Mouse (Mus musculus) cortical plate, adult 2 months (tissue): ENCODE data around the gene Cd47. TPM values are rescaled to one million over a fixed set of nuclear protein-coding genes. Genes with fewer than 3 reads are reported as not detected.

Experiments
- H3K27ac ChIP-seq: fragments of 200-500 bp; 2 replicates; pipeline ENCODE4 v1.5.1; 2012; ENCODE audit warnings: low read length, control low read depth, inconsistent platforms; ENCODE audit not compliant: insufficient read depth
- H3K4me1 ChIP-seq: fragments of 200-500 bp; 2 replicates; pipeline ENCODE4 v1.6.1; 2011; ENCODE audit warnings: low read length; ENCODE audit not compliant: control insufficient read depth, insufficient read depth
- H3K4me3 ChIP-seq: fragments of 200-500 bp; 2 replicates; pipeline ENCODE4 v1.5.1; 2011; ENCODE audit warnings: mild to moderate bottlenecking, low read length, control low read depth; ENCODE audit not compliant: insufficient read depth
- CTCF ChIP-seq: fragments of 200-500 bp; IDR thresholded peaks from 2 replicates; pipeline ENCODE4 v1.5.1; 2011; ENCODE audit warnings: mild to moderate bottlenecking, control low read depth, low read length; ENCODE audit not compliant: insufficient read depth; ENCODE audit errors: extremely low read depth
- POLR2A ChIP-seq: fragments of 200-500 bp; IDR thresholded peaks from 2 replicates; pipeline ENCODE4 v1.6.1; 2011; ENCODE audit warnings: mild to moderate bottlenecking, low read length, control low read depth; ENCODE audit not compliant: insufficient read depth; ENCODE audit errors: extremely low read depth
- polyA plus RNA-seq: library from polyadenylated mRNA; depleted of rRNA; stranded (reverse); fragments of >200 nt; gene quantifications from 2 replicates; pipeline ENCODE4 v1.2.3, GENCODE M21; 2012

Cd47 gene
- polyA plus RNA-seq, 1 experiment = 112 TPM

DNA sequence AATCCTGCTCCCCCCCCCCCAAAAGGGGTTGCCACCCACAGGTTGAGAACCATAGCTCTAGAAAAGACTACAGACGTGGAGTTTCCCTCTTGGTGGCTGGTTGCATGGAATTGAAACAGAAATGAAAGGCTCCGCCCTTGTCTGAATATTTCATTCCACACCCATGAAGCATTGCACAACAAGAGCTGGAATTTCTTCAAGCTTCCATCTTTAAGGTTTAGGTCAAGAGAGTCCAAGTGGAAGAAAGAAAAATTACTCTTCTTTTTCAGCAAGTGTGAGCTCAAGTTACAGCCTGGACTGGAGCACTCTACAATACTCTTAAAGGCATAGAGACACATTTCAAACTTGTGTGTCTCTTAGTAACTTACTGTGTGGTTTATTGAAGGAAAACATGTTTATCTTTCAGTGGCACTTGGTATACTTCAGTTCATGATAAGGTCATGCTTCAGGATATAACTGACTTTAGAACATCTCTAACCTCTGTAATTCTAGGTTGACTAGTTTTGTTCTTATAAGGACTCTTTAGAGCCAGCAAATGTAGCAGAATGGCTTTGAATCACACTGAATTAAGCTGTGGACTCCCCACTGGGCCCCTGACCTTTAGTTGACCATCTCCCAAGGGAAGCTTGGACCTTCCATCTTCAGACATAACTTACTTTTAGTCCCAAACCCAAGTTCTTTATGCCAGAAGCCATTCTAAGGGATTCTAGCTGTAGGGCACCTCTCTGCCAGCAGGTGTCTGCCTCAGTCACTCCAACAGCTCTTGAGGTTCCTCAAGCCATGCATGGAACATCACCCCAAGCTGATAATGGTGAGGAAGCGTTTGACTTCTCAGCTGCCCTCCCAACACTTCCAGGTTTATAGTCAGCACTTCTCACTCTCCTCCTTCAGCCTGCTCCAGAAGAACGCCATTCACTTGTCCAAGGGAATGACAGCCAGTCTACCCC is 58.8 kb downstream of the Cd47 start:
- Histone ChIP-seq H3K4me3 (peak overlapping the region; percentile 67; the same call in 1 of the 2 replicates), H3K27ac (no peak overlapping the region), H3K4me1 (peaks cover 12% of the 10 kb centered on the region)
- no peak for TF ChIP-seq CTCF
- TF ChIP-seq POLR2A = no peak

GRCm38 (mm10) chr16:49861986-49862385 is 61.7 kb downstream of the Cd47 start:
- no peak overlapping the region for H3K27ac ChIP-seq
- no peak overlapping the region for H3K4me3 ChIP-seq
- TF ChIP-seq POLR2A (no peak), CTCF (no peak)
- peaks cover 12% of the 10 kb centered on the region for H3K4me1 ChIP-seq

DNA sequence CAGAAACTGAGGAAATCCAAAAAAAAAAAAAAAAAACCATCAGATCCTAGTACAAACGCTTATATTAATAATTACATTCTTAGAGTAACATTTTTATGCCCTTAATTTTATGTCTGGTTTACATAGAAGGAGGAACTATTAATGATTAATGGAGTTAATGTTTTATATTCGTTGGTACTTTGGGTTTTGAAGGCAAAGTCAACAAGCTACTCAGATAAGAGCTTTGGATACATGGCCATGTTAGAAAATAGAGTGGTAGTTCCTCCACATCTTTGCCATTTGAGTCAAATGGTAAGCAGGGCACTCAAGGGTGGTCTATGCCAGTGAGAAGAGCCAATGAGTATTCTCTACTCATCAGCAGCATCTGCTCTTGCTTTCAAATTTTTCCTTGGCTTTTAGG is 66.3 kb downstream of the Cd47 start:
- H3K4me3 ChIP-seq = no peak overlapping the region
- H3K4me1 ChIP-seq = peaks cover 8% of the 10 kb centered on the region
- TF ChIP-seq POLR2A = no peak
- TF ChIP-seq CTCF = no peak
- no peak overlapping the region for H3K27ac ChIP-seq

- TF ChIP-seq POLR2A (no peak), CTCF (no peak)
- H3K27ac ChIP-seq = no peak overlapping the region
- H3K4me1 ChIP-seq = peaks cover 5% of the 10 kb centered on the region
- H3K4me3 ChIP-seq = no peak overlapping the region
Measured at GRCm38 (mm10) chr16:49868278-49868677, 67.9 kb downstream of the Cd47 start.

GRCm38 (mm10) chr16:49873918-49874317 is 73.6 kb downstream of the Cd47 start:
- Histone ChIP-seq H3K4me3 (no peak overlapping the region), H3K4me1 (peaks cover 3% of the 10 kb centered on the region; the same call in 1 of the 2 replicates), H3K27ac (no peak overlapping the region)
- no peak for TF ChIP-seq CTCF
- TF ChIP-seq POLR2A = no peak

DNA sequence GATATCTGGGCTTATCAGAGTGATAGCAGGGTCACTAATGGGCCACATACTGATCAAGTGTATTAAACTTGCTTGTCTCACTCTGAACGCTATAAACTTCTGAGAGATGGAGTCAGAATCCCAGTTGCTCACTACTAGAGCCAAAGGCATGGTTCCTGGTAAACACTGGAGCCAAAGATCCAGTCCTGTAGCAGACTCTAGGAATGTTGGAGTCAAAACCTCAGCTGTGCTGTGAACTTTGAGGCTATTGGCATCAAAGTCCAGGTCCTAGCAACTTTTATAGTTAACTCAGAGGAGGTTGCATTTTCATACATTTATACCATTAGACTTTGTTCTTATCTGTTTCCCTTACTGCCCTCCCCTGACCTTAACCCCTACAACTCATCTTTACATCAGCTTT is 74.2 kb downstream of the Cd47 start:
- Histone ChIP-seq H3K27ac (no peak overlapping the region), H3K4me1 (peaks cover 4% of the 10 kb centered on the region; the same call in 1 of the 2 replicates), H3K4me3 (no peak overlapping the region)
- TF ChIP-seq CTCF = no peak
- TF ChIP-seq POLR2A = no peak

DNA sequence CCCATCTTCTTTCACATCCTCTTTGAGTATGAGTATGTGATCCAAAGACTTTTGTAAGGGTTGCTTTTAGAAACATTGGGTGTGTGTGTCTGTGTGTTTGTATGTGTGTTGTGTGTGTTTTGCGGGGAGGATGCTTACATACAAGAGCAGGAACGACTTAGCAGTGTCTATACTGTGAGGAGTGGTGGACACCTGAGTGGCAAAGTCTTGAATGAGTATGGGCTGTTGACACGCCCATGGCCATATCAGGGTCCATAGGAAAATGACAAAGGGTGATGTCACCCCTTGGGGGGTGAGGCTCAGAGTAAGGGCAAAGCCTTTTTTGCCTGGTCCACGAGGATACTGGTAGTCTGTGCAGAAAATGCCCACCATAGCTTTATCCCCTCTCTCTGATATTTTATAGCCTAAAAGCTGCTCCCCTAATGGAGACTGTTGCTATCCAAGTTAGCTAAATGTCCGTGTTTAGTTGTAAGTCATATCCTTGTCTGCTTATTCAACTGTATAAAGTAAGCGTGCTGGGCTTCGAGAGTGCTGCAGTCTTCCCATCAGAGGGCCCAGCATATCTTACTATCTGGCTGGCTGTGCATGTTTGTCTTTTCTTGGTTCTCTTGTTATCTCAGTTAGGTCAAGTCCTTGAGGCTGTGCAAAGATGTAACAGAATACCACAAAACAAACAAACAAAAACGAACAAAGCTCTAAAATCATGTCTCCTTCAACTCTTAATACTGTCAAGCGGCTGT is 76.1 kb downstream of the Cd47 start:
- H3K27ac ChIP-seq = no peak overlapping the region

GRCm38 (mm10) chr16:49877243-49877642 is 76.9 kb downstream of the Cd47 start:
- no peak overlapping the region for H3K4me3 ChIP-seq
- peaks cover 4% of the 10 kb centered on the region; the same call in 1 of the 2 replicates for H3K4me1 ChIP-seq
- TF ChIP-seq POLR2A (no peak), CTCF (no peak)
- H3K27ac ChIP-seq = no peak overlapping the region

More for the DNA sequence above, 76.1 kb downstream of the Cd47 start:
- H3K4me3 ChIP-seq = no peak overlapping the region
- TF ChIP-seq CTCF (no peak), POLR2A (no peak)
- peaks cover 4% of the 10 kb centered on the region; the same call in 1 of the 2 replicates for H3K4me1 ChIP-seq

DNA sequence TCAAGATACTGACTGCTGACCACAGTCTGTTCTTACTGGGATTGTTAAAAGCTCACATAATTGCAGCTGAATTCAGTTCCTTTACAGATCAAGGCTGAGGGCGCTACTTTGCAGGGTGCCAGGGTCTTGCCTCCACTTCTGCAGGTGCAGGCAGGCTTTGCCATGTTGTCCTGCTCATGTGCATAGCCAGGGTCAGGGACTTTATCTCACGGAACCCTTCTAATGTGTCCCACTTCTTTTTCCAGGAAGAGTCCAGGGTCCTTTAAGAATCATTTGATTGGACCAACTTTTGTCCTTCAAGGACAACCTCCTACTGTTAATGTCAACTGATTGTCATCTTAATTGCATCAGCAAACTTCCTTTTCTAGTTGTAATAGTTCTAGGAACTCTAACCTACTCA is 77.7 kb downstream of the Cd47 start:
- H3K4me1 ChIP-seq = peaks cover 4% of the 10 kb centered on the region; the same call in 1 of the 2 replicates
- H3K27ac ChIP-seq = no peak overlapping the region
- H3K4me3 ChIP-seq = no peak overlapping the region
- TF ChIP-seq CTCF (no peak), POLR2A (no peak)

GRCm38 (mm10) chr16:49886403-49887066 is 86.2 kb downstream of the Cd47 start:
- Histone ChIP-seq H3K27ac (no peak overlapping the region), H3K4me3 (no peak overlapping the region), H3K4me1 (peaks cover 3% of the 10 kb centered on the region)
- TF ChIP-seq CTCF (no peak), POLR2A (no peak)
